24 mouse cellular contexts compared by ENCODE assay signal in the genomic region with DNA sequence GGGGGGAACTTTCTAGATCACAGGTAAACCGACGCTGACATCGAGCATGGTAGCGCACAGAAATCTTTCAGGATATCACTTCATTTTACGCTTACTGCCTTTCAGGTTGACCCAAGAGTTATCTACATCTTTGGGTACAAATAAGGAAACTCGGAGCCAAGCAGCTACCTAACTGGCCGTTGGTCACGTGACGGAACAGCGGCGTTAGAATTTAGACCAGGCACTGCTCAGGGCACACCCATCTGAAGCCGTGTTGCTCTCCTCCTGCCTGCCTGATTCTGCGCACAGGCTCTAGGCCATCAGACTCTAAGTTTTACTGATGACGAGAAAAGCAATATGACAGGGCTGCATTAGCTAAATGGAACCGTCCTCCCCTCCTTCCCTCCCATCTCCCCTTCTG.
DNase-seq lines count a peak whose midpoint lies in the region; ATAC-seq and TF ChIP-seq lines count a peak whose summit lies in the region.
"Had no signal": no experiment of that assay in that cellular context is flagged by ENCODE, and none has a peak within 500 bp of the region (broad histone marks: within the 10 kb centered on the region; RNA-seq: fewer than 3 reads in every experiment).

No protein-coding gene starts in this region.

- no peaks in the 10 kb centered on the region for H3K36me3 ChIP-seq in hindbrain, embryonic 13.5 days
- H3K36me3 ChIP-seq in hindbrain, embryonic 14.5 days (replicated peaks; ENCODE audit: control insufficient read depth, insufficient read depth), result no peaks in the 10 kb centered on the region
- H3K36me3 ChIP-seq: forebrain, embryonic 10.5 days; heart, embryonic 12.5 days; heart, embryonic 15.5 days; hindbrain, embryonic 10.5 days; hindbrain, embryonic 15.5 days had no signal

- 92% methylated on average over 15 of the region's 15 CpGs for WGBS in hindbrain, embryonic 13.5 days
- WGBS in hindbrain, embryonic 14.5 days, result 86% methylated on average over 15 of the region's 15 CpGs

- no peak overlapping the region for H3K4me2 ChIP-seq in hindbrain, embryonic 13.5 days
- H3K4me2 ChIP-seq in hindbrain, embryonic 14.5 days (replicated peaks), result no peak overlapping the region
- H3K4me2 ChIP-seq: heart, embryonic 12.5 days; heart, embryonic 15.5 days; hindbrain, embryonic 15.5 days had no signal

- H3K27ac ChIP-seq in hindbrain, embryonic 13.5 days, result 0 out of 2 replicates have a peak overlapping the region, but pooled peaks have one; percentile 23
- no peak overlapping the region for H3K27ac ChIP-seq in hindbrain, embryonic 14.5 days
- peak overlapping the region; percentile 72 for H3K27ac ChIP-seq in layer of hippocampus, adult 2 months
- H3K27ac ChIP-seq: forebrain, embryonic 10.5 days; heart, embryonic 15.5 days; hindbrain, embryonic 10.5 days; hindbrain, embryonic 15.5 days had no signal

- TF ChIP-seq CTCF in layer of hippocampus, adult 2 months (conservative IDR thresholded peaks at IDR 0.05), result no peak

- no peak overlapping the region for H3K4me3 ChIP-seq in hindbrain, embryonic 13.5 days
- H3K4me3 ChIP-seq in hindbrain, embryonic 14.5 days (replicated peaks; ENCODE audit: low read length), result no peak overlapping the region
- H3K4me3 ChIP-seq in layer of hippocampus, adult 2 months, result no peak overlapping the region
- H3K4me3 ChIP-seq: forebrain, embryonic 10.5 days; heart, embryonic 12.5 days; heart, embryonic 15.5 days; hindbrain, embryonic 10.5 days; hindbrain, embryonic 15.5 days had no signal

- H3K9me3 ChIP-seq in hindbrain, embryonic 13.5 days, result no peaks in the 10 kb centered on the region
- no peaks in the 10 kb centered on the region for H3K9me3 ChIP-seq in hindbrain, embryonic 14.5 days (ENCODE audit: control insufficient read depth, low read length)
- H3K9me3 ChIP-seq: heart, embryonic 12.5 days; heart, embryonic 15.5 days; hindbrain, embryonic 10.5 days; hindbrain, embryonic 15.5 days had no signal

- H3K9ac ChIP-seq in hindbrain, embryonic 13.5 days, result no peak overlapping the region
- no peak overlapping the region for H3K9ac ChIP-seq in hindbrain, embryonic 14.5 days
- H3K9ac ChIP-seq: heart, embryonic 12.5 days; heart, embryonic 15.5 days; hindbrain, embryonic 15.5 days had no signal

- DNase-seq in hindbrain, embryonic 14.5 days (ENCODE audit: low spot score), result no peak
- no peak for DNase-seq in layer of hippocampus, adult 2 months (ENCODE audit: low spot score in 2 of 2)
- no peak for DNase-seq in layer of hippocampus, adult 9-10 months (ENCODE audit: low spot score)
- peak; percentile 9 for DNase-seq in urinary bladder, postnatal 14 days (ENCODE audit: low spot score)
- no peak for DNase-seq in urinary bladder, adult 2 months (ENCODE audit: low spot score)
- DNase-seq in testis, postnatal 14 days (ENCODE audit: low spot score), result peak; percentile 51
- DNase-seq in right cerebral cortex, postnatal 36 days (ENCODE audit: low spot score in 2 of 2), result no peak
- DNase-seq: adrenal gland, adult 2 months; adrenal gland, postnatal 14 days; cerebellum, adult 11 months; cerebellum, adult 8-10 months; cerebellum, postnatal 10 days; gastrocnemius, postnatal 25 days; heart, adult 18-20 months; heart, postnatal 10 days; heart, postnatal 36 days had no signal

- H3K4me1 ChIP-seq in hindbrain, embryonic 13.5 days (replicated peaks), result peaks cover 65% of the 10 kb centered on the region
- H3K4me1 ChIP-seq in hindbrain, embryonic 14.5 days (replicated peaks; ENCODE audit: control insufficient read depth, insufficient read depth, low read length), result peaks cover 32% of the 10 kb centered on the region

- H3K27me3 ChIP-seq in hindbrain, embryonic 13.5 days, result peaks cover 40% of the 10 kb centered on the region
- no peaks in the 10 kb centered on the region; the same call in 1 of the 2 replicates for H3K27me3 ChIP-seq in hindbrain, embryonic 14.5 days (ENCODE audit: control insufficient read depth, insufficient read depth, low read length)
- H3K27me3 ChIP-seq: heart, embryonic 12.5 days; heart, embryonic 15.5 days; hindbrain, embryonic 15.5 days had no signal

- no peak for ATAC-seq in hindbrain, embryonic 13.5 days (ENCODE audit: low FRiP score)
- no peak for ATAC-seq in hindbrain, embryonic 14.5 days (ENCODE audit: low FRiP score)
- ATAC-seq: CD4-positive, CD25-positive, alpha-beta regulatory T cell, adult 4 months; forebrain, embryonic 14.5 days had no signal

Comparison
In these comparisons a context has a peak if more than half of its experiments do, and no peak if none do; other contexts are left out.
1. DNase-seq: peak in urinary bladder, postnatal 14 days (single experiment) and testis, postnatal 14 days (single experiment); none in hindbrain, embryonic 14.5 days (single experiment), layer of hippocampus, adult 2 months (0 of 2), layer of hippocampus, adult 9-10 months (single experiment), urinary bladder, adult 2 months (single experiment) and right cerebral cortex, postnatal 36 days (0 of 2).